Mouse (Mus musculus): ENCODE results near the gene Samd3. TPM values are rescaled to one million over a fixed set of nuclear protein-coding genes. Genes with fewer than 3 reads are reported as not detected.

Gene Samd3
- total RNA-seq, 2 experiments from 2014 or later: 1.0 to 1.1 TPM

DNA sequence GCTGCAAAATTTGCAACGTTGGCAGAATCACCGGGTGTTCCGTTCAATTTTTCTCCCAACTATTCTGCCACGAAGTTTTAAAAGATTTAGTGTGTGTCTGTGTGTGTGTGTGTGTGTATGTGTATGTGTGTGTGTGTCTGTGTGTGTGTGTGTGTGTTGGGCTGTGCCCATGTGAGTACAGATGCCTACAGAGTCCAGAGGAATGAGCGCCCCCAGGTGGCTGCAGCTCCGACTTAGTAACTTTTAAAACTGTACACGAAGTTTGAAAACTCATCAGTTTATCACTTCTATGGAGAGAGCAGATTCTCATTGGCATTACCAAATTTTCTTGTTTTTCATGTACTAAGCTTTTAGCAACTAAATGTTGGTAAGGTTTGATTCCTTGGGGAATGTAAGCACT is 68.1 kb downstream of the Samd3 start:
- DNase-seq: no peak

DNA sequence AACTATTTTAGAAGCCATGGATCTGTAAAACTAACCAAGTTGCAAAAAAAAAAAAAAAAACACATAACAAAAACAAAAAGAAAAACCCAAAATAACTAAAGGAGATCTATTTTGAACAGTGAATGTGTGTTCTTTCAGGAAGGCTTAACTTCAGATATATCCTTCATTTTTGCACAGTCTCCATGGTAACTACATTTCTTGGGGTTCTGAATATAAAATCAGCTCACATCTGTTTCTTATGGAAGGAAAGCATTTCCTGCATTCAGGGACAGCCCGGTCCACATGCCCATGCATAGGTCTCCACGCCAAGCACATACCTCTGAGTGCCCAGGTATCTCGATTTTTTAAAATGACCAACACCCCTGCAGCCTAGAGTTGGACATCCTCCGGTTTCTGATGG is 72.8 kb downstream of the Samd3 start:
- intact Hi-C loops (cut with DNase I): no loop called here
- DNase-seq: no peak

More for the DNA sequence above, 68.1 kb downstream of the Samd3 start:
- intact Hi-C loops (cut with DNase I): no loop called here

DNA sequence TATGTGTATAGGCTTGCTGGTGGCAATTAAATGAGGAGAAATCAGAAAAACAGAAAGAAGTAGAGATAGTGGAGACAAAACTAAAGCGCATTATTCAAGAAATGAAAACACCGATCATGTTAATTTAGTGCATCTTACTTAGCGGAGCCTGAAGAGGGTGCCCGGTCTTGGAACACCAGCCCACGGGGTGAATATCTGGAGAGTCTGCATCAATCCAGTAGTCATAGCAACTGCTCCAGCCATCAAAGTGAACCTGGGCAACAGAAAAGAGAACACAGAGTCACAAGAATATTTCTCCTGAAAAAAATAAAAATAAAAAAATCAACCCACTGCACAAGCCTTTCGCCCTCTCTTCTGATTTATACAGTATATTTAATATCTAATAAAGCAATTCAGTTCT is 74.0 kb downstream of the Samd3 start:
- intact Hi-C loops (cut with DNase I): no loop called here
- no peak for DNase-seq

- no peak for DNase-seq
- intact Hi-C loops (cut with DNase I): no loop called here
Measured at GRCm38 (mm10) chr10:26314327-26314726, 84.8 kb downstream of the Samd3 start.

- no peak for DNase-seq
- intact Hi-C loops (cut with DNase I): no loop called here
Measured at GRCm38 (mm10) chr10:26320679-26321078, 91.2 kb downstream of the Samd3 start.

Other genes with a start within 250 kb of the Samd3 start
- 1 to 10 TPM; 2.0 to 3.2 TPM for gene Gm9767, start 151.5 kb upstream of the Samd3 start, total RNA-seq (2021)
- gene Tmem200a, start 150.7 kb upstream of the Samd3 start, total RNA-seq (2021): 10 to 100 TPM; 27.0 to 31.4 TPM
- gene L3mbtl3, start 146.3 kb downstream of the Samd3 start, total RNA-seq (2021): 10 to 100 TPM; 63.6 to 75.6 TPM